Mouse (Mus musculus) G1E-ER4 (cell line): ENCODE results near the gene Sdsl. TPM values are rescaled to one million over a fixed set of nuclear protein-coding genes. Genes with fewer than 3 reads are reported as not detected.

Experiments used
- GATA1 ChIP-seq: IDR thresholded peaks from one replicate; pipeline ENCODE4 v1.8.0; 2012; ENCODE audit warnings: low read length, inconsistent platforms
- polyA plus RNA-seq: library from polyadenylated mRNA; stranded (reverse); fragments of >175 nt; gene quantifications from 2 replicates; pipeline ENCODE4 v1.2.3, GENCODE M21; 2012

Sdsl gene
- polyA plus RNA-seq, 1 experiment: 0.29 TPM

- TF ChIP-seq GATA1: no peak
Measured at GRCm38 (mm10) chr5:120471538-120471937, 1.1 kb downstream of the Sdsl start.

- TF ChIP-seq GATA1: no peak
Measured at GRCm38 (mm10) chr5:120468830-120469229, 3.8 kb downstream of the Sdsl start.

- no peak for TF ChIP-seq GATA1
Measured at GRCm38 (mm10) chr5:120468336-120468735, 4.3 kb downstream of the Sdsl start.

- TF ChIP-seq GATA1: no peak
Measured at GRCm38 (mm10) chr5:120467026-120467425, 5.6 kb downstream of the Sdsl start.

- no peak for TF ChIP-seq GATA1
Measured at GRCm38 (mm10) chr5:120465860-120466259, 6.8 kb downstream of the Sdsl start.

- TF ChIP-seq GATA1: no peak
Measured at GRCm38 (mm10) chr5:120465062-120465461, 7.5 kb downstream of the Sdsl start.

- TF ChIP-seq GATA1: no peak
Measured at GRCm38 (mm10) chr5:120464321-120464720, 8.3 kb downstream of the Sdsl start.

- no peak for TF ChIP-seq GATA1
Measured at GRCm38 (mm10) chr5:120461902-120462301, 10.7 kb downstream of the Sdsl start.

- TF ChIP-seq GATA1: no peak
Measured at GRCm38 (mm10) chr5:120459133-120459532, 13.5 kb downstream of the Sdsl start.

GRCm38 (mm10) chr5:120457628-120458027, 15.0 kb downstream of the Sdsl start:
- no peak for TF ChIP-seq GATA1

- no peak for TF ChIP-seq GATA1
Measured at GRCm38 (mm10) chr5:120456841-120457554, 15.6 kb downstream of the Sdsl start.

- TF ChIP-seq GATA1: no peak
Measured at GRCm38 (mm10) chr5:120456253-120456652, 16.4 kb downstream of the Sdsl start.

GRCm38 (mm10) chr5:120454756-120455337, 17.8 kb downstream of the Sdsl start:
- no peak for TF ChIP-seq GATA1

GRCm38 (mm10) chr5:120447305-120447704, 25.3 kb downstream of the Sdsl start:
- TF ChIP-seq GATA1: no peak

GRCm38 (mm10) chr5:120440733-120441132, 31.9 kb downstream of the Sdsl start:
- no peak for TF ChIP-seq GATA1

- no peak for TF ChIP-seq GATA1
Measured at GRCm38 (mm10) chr5:120439887-120440670, 32.5 kb downstream of the Sdsl start.
